14 mouse cellular contexts compared by ENCODE assay signal in genomic region chr6:112829196-112829595, GRCm38 (mm10).
DNase-seq lines count a peak whose midpoint lies in the region; ATAC-seq and TF ChIP-seq lines count a peak whose summit lies in the region.
"Had no signal": no experiment of that assay in that cellular context is flagged by ENCODE, and none has a peak within 500 bp of the region (broad histone marks: within the 10 kb centered on the region; RNA-seq: fewer than 3 reads in every experiment).

No protein-coding gene starts in this region.

- H3K9me3 ChIP-seq in hindbrain, embryonic 10.5 days = no peaks in the 10 kb centered on the region
- H3K9me3 ChIP-seq in hindbrain, postnatal 0 days (ENCODE audit: low read length) = no peaks in the 10 kb centered on the region
- H3K9me3 ChIP-seq: heart, embryonic 15.5 days; kidney, embryonic 15.5 days; limb, embryonic 15.5 days; neural tube, embryonic 12.5 days had no signal

- H3K4me3 ChIP-seq in layer of hippocampus, adult 2 months = no peak overlapping the region
- H3K4me3 ChIP-seq in hindbrain, embryonic 10.5 days = no peak overlapping the region
- no peak overlapping the region for H3K4me3 ChIP-seq in hindbrain, postnatal 0 days (ENCODE audit: low read length)
- H3K4me3 ChIP-seq: heart, embryonic 15.5 days; kidney, embryonic 15.5 days; limb, embryonic 15.5 days; neural tube, embryonic 12.5 days had no signal

- H3K9ac ChIP-seq in hindbrain, postnatal 0 days (replicated peaks; ENCODE audit: low read length) = no peak overlapping the region
- H3K9ac ChIP-seq: heart, embryonic 15.5 days; kidney, embryonic 15.5 days; limb, embryonic 15.5 days; neural tube, embryonic 12.5 days had no signal

- peaks cover 53% of the 10 kb centered on the region for H3K4me1 ChIP-seq in hindbrain, embryonic 10.5 days (replicated peaks)
- peaks cover 25% of the 10 kb centered on the region for H3K4me1 ChIP-seq in hindbrain, postnatal 0 days (ENCODE audit: insufficient read depth, low read length)
- H3K4me1 ChIP-seq: heart, embryonic 15.5 days had no signal

- H3K27me3 ChIP-seq in hindbrain, embryonic 10.5 days (ENCODE audit: insufficient read depth, poor library complexity, severe bottlenecking) = no peaks in the 10 kb centered on the region
- H3K27me3 ChIP-seq in hindbrain, postnatal 0 days (ENCODE audit: insufficient read depth, low read length) = no peaks in the 10 kb centered on the region
- H3K27me3 ChIP-seq: heart, embryonic 15.5 days; kidney, embryonic 15.5 days; limb, embryonic 15.5 days; neural tube, embryonic 12.5 days had no signal

- WGBS in hindbrain, embryonic 10.5 days = 65% methylated on average over 12 of the region's 12 CpGs
- WGBS in hindbrain, postnatal 0 days = 45% methylated on average over 12 of the region's 12 CpGs

- no peak for TF ChIP-seq CTCF in layer of hippocampus, adult 2 months (conservative IDR thresholded peaks at IDR 0.05)
- TF ChIP-seq CTCF in hindbrain, postnatal 0 days (IDR thresholded peaks at IDR 0.05; ENCODE audit: low read depth) = no peak

- H3K36me3 ChIP-seq in hindbrain, embryonic 10.5 days = peaks cover 49% of the 10 kb centered on the region
- no peaks in the 10 kb centered on the region for H3K36me3 ChIP-seq in hindbrain, postnatal 0 days (ENCODE audit: insufficient read depth, low read length)
- H3K36me3 ChIP-seq: heart, embryonic 15.5 days; kidney, embryonic 15.5 days; limb, embryonic 15.5 days had no signal

- H3K27ac ChIP-seq in layer of hippocampus, adult 2 months = peak overlapping the region; percentile 82; the same call in 1 of the 2 replicates
- H3K27ac ChIP-seq in hindbrain, embryonic 10.5 days = peak overlapping the region; percentile 75
- H3K27ac ChIP-seq in hindbrain, postnatal 0 days = no peak overlapping the region
- H3K27ac ChIP-seq: heart, embryonic 15.5 days; kidney, embryonic 15.5 days; limb, embryonic 15.5 days; neural tube, embryonic 12.5 days had no signal

- DNase-seq in layer of hippocampus, adult 2 months (ENCODE audit: low spot score in 2 of 2) = no peak
- no peak for DNase-seq in layer of hippocampus, adult 18-20 months (ENCODE audit: low spot score in 2 of 2)
- DNase-seq in hindbrain, embryonic 10.5 days (ENCODE audit: low spot score) = no peak
- peak; percentile 45 for DNase-seq in hindbrain, postnatal 0 days (ENCODE audit: low spot score)
- peak; percentile 52 for DNase-seq in testis, postnatal 10 days (ENCODE audit: low spot score)
- no peak for DNase-seq in adrenal gland, adult 2 months
- no peak for DNase-seq in embryo, embryonic 11 days
- DNase-seq: lung, adult 2 months; thymus, adult 2 months had no signal

- no peak for ATAC-seq in hindbrain, postnatal 0 days
- ATAC-seq: CD4-positive, CD25-positive, alpha-beta regulatory T cell, adult 4 months had no signal

- no peak overlapping the region for H3K4me2 ChIP-seq in hindbrain, postnatal 0 days (ENCODE audit: low read depth, low read length)
- H3K4me2 ChIP-seq: heart, embryonic 15.5 days; kidney, embryonic 15.5 days; limb, embryonic 15.5 days; neural tube, embryonic 12.5 days had no signal

Comparison
In these comparisons a context has a peak if more than half of its experiments do, and no peak if none do; other contexts are left out.
1. DNase-seq: peak in hindbrain, postnatal 0 days (single experiment) and testis, postnatal 10 days (single experiment); none in layer of hippocampus, adult 2 months (0 of 2), layer of hippocampus, adult 18-20 months (0 of 2), hindbrain, embryonic 10.5 days (single experiment), adrenal gland, adult 2 months (single experiment) and embryo, embryonic 11 days (single experiment).